Mouse (Mus musculus) neural tube, embryonic 11.5 days (tissue): ENCODE measurements around the gene Akap12. TPM values are rescaled to one million over a fixed set of nuclear protein-coding genes. Genes with fewer than 3 reads are reported as not detected.

Experiments
- ATAC-seq: fragments of 200-750 bp; cut with Nextera tagmentation; 2 replicates; pipeline ENCODE4 v1.8.0; 2017; ENCODE audit warnings: moderate number of reproducible peaks, mild to moderate bottlenecking, moderate TSS enrichment, moderate library complexity; ENCODE audit not compliant: insufficient read depth, low FRiP score, low TSS enrichment
- DNase-seq: peaks from one replicate; pipeline ENCODE4 v3.0.0-alpha.2; 2015; ENCODE audit warnings: low spot score
- H3K27ac ChIP-seq: fragments of 300-500 bp; sonication (generic); 2 replicates; pipeline ENCODE4 v1.5.1; 2014; ENCODE audit warnings: low read depth, mild to moderate bottlenecking, low read length
- H3K27me3 ChIP-seq: fragments of 300-500 bp; sonication (generic); 2 replicates; pipeline ENCODE4 v1.6.1; 2014; ENCODE audit warnings: mild to moderate bottlenecking, low read length, mixed read lengths; ENCODE audit not compliant: control insufficient read depth, insufficient read depth
- H3K36me3 ChIP-seq: fragments of 300-500 bp; sonication (generic); 2 replicates; pipeline ENCODE4 v1.6.1; 2014; ENCODE audit warnings: mild to moderate bottlenecking, low read length, moderate library complexity, mixed read lengths; ENCODE audit not compliant: control insufficient read depth, insufficient read depth
- H3K4me1 ChIP-seq: fragments of 300-500 bp; sonication (generic); 2 replicates; pipeline ENCODE4 v1.6.1; 2014; ENCODE audit warnings: low read length, mixed read lengths; ENCODE audit not compliant: control insufficient read depth, insufficient read depth
- H3K4me2 ChIP-seq: fragments of 300-500 bp; sonication (generic); 2 replicates; pipeline ENCODE4 v1.6.1; 2014; ENCODE audit warnings: low read depth, mild to moderate bottlenecking, moderate library complexity
- H3K4me3 ChIP-seq: fragments of 300-500 bp; sonication (generic); 2 replicates; pipeline ENCODE4 v1.5.1; 2014; ENCODE audit warnings: low read depth, low read length
- H3K9ac ChIP-seq: fragments of 300-500 bp; sonication (generic); 2 replicates; pipeline ENCODE4 v1.6.1; 2014; ENCODE audit warnings: mild to moderate bottlenecking, low read length
- H3K9me3 ChIP-seq: fragments of 300-500 bp; sonication (generic); 2 replicates; pipeline ENCODE4 v1.6.1; 2016; ENCODE audit warnings: low read length; ENCODE audit not compliant: control insufficient read depth
- WGBS: fragments of 180-500 bp; shearing (Covaris S2); extraction: QIAGEN DNeasy Blood & Tissue Kit; methylation state at CpG from one replicate; pipeline ENCODE4 v1.1.7; 2014; 5-methylcytosine and 5-hydroxymethylcytosine counted together
- polyA plus RNA-seq: library from polyadenylated mRNA; unstranded; fragments of >200 nt; fragmentation: Nextera tagmentation; extraction: Ambion mirVana; gene quantifications from 2 replicates; pipeline ENCODE4 v1.2.1, GENCODE M21; 2014

Gene Akap12
- polyA plus RNA-seq, 1 experiment from 2014 or later = 74.4 TPM

DNA sequence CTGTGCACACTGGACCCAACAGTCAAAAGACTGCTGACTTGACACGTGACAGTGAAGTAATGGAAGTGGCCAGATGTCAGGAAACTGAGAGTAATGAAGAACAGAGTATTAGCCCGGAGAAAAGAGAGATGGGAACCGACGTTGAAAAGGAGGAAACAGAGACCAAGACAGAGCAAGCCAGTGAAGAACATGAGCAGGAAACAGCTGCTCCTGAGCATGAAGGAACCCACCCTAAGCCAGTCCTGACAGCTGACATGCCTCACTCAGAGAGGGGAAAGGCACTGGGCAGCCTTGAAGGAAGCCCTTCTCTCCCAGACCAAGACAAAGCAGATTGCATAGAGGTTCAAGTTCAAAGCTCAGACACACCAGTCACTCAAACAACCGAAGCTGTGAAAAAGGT, 90.5 kb downstream of the Akap12 start:
- no peaks in the 10 kb centered on the region for H3K9me3 ChIP-seq

DNA sequence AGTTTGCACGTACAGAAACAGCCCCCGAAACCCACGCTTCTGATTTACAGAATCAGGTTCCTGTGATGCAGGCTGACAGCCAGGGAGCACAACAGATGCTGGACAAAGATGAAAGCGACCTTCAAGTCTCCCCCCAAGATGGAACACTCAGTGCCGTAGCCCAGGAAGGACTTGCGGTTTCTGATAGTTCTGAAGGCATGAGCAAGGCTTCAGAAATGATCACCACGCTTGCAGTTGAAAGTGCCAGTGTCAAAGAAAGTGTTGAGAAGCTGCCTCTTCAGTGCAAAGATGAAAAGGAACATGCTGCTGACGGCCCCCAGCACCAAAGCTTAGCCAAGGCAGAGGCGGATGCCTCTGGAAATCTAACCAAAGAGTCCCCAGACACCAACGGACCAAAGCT, 91.3 kb downstream of the Akap12 start:
- 92% methylated on average over 10 of the region's 10 CpGs for WGBS
- Histone ChIP-seq H3K36me3 (peaks cover 8% of the 10 kb centered on the region), H3K4me3 (no peak overlapping the region), H3K27ac (no peak overlapping the region), H3K27me3 (no peaks in the 10 kb centered on the region), H3K9ac (no peak overlapping the region), H3K4me1 (no peaks in the 10 kb centered on the region), H3K9me3 (no peaks in the 10 kb centered on the region), H3K4me2 (no peak overlapping the region)
- DNase-seq = no peak
- ATAC-seq = no peak

More for the DNA sequence above, 90.5 kb downstream of the Akap12 start:
- H3K4me1 ChIP-seq = no peaks in the 10 kb centered on the region
- no peak for DNase-seq
- H3K27ac ChIP-seq = no peak overlapping the region
- no peak overlapping the region for H3K4me3 ChIP-seq
- ATAC-seq = no peak
- no peaks in the 10 kb centered on the region for H3K27me3 ChIP-seq
- H3K36me3 ChIP-seq = peaks cover 8% of the 10 kb centered on the region
- H3K4me2 ChIP-seq = no peak overlapping the region
- H3K9ac ChIP-seq = no peak overlapping the region
- 86% methylated on average over 5 of the region's 5 CpGs for WGBS

DNA sequence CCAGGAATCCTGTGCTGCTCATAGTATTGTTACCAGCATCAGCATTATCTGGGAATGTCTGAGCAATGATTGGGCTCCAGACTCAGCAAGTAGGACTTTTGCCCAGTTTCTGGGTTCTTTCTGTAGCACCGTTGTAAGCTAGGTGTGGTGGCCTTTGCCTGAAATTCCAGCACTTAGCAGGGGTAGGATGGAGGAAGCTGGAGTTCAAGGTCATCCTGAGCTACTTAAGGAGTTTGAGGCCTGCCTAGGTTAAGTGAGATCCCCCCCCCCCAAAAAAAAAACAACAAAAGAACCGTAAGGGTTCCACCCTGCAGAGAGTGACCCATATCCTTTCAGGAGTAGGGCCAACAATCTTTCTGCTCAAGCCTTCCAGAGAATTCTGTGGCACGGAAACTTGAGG, 98.4 kb downstream of the Akap12 start:
- peaks cover 4% of the 10 kb centered on the region for H3K36me3 ChIP-seq
- DNase-seq (no peak), ATAC-seq (no peak)
- no peaks in the 10 kb centered on the region for H3K27me3 ChIP-seq
- no peaks in the 10 kb centered on the region for H3K4me1 ChIP-seq
- 93% methylated on average over 3 of the region's 3 CpGs for WGBS
- no peak overlapping the region for H3K4me2 ChIP-seq
- no peak overlapping the region for H3K9ac ChIP-seq
- no peak overlapping the region for H3K27ac ChIP-seq
- no peak overlapping the region for H3K4me3 ChIP-seq
- no peaks in the 10 kb centered on the region for H3K9me3 ChIP-seq

DNA sequence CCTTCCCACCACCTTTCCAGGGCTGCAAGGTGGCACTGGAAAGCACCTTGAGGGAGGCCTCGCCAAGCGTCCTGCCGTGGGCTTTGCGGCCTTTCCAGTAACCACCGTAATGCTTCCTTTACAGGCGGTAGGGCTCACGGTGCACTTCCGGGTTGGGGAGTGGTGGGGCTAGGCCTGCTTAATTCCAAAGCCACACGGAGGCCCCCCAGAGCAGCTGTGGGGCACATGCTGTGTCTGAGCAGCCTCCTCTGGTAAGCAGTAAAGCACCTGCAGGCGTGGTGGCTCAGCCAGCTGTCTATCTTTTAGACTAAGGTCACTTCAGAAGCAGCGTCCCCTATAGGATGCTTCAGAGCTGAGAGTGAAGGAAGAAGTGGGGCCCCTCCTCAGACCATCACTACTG, 103.9 kb downstream of the Akap12 start:
- H3K36me3 ChIP-seq = peaks cover 12% of the 10 kb centered on the region
- no peaks in the 10 kb centered on the region for H3K27me3 ChIP-seq
- ATAC-seq = no peak
- H3K4me3 ChIP-seq = no peak overlapping the region
- H3K9me3 ChIP-seq = no peaks in the 10 kb centered on the region
- no peak overlapping the region for H3K9ac ChIP-seq
- DNase-seq = no peak
- no peak overlapping the region for H3K27ac ChIP-seq
- H3K4me2 ChIP-seq = no peak overlapping the region
- no peaks in the 10 kb centered on the region for H3K4me1 ChIP-seq
- WGBS = 97% methylated on average over 11 of the region's 11 CpGs

GRCm38 (mm10) chr10:4372011-4372410, 105.8 kb downstream of the Akap12 start:
- 55% methylated on average over 5 of the region's 5 CpGs for WGBS
- Histone ChIP-seq H3K27ac (no peak overlapping the region), H3K36me3 (peaks cover 12% of the 10 kb centered on the region), H3K4me2 (no peak overlapping the region), H3K27me3 (no peaks in the 10 kb centered on the region), H3K9ac (no peak overlapping the region), H3K4me3 (no peak overlapping the region), H3K9me3 (no peaks in the 10 kb centered on the region), H3K4me1 (no peaks in the 10 kb centered on the region)
- ATAC-seq = no peak
- no peak for DNase-seq

- no peaks in the 10 kb centered on the region for H3K4me1 ChIP-seq
- no peak overlapping the region for H3K27ac ChIP-seq
- H3K36me3 ChIP-seq = peaks cover 12% of the 10 kb centered on the region
- no peak overlapping the region for H3K9ac ChIP-seq
- H3K4me3 ChIP-seq = no peak overlapping the region
- no peak overlapping the region for H3K4me2 ChIP-seq
- DNase-seq = no peak
- ATAC-seq = no peak
- H3K27me3 ChIP-seq = no peaks in the 10 kb centered on the region
- H3K9me3 ChIP-seq = no peaks in the 10 kb centered on the region
- WGBS = 73% methylated on average over 4 of the region's 4 CpGs
Observed at GRCm38 (mm10) chr10:4373558-4373957, 107.4 kb downstream of the Akap12 start.

- Histone ChIP-seq H3K27me3 (no peaks in the 10 kb centered on the region), H3K4me1 (no peaks in the 10 kb centered on the region), H3K27ac (no peak overlapping the region), H3K9ac (no peak overlapping the region), H3K9me3 (no peaks in the 10 kb centered on the region), H3K4me2 (no peak overlapping the region), H3K36me3 (peaks cover 9% of the 10 kb centered on the region), H3K4me3 (no peak overlapping the region)
- ATAC-seq (no peak), DNase-seq (no peak)
- 93% methylated on average over 7 of the region's 7 CpGs for WGBS
Observed at GRCm38 (mm10) chr10:4374239-4374638, 108.1 kb downstream of the Akap12 start.

DNA sequence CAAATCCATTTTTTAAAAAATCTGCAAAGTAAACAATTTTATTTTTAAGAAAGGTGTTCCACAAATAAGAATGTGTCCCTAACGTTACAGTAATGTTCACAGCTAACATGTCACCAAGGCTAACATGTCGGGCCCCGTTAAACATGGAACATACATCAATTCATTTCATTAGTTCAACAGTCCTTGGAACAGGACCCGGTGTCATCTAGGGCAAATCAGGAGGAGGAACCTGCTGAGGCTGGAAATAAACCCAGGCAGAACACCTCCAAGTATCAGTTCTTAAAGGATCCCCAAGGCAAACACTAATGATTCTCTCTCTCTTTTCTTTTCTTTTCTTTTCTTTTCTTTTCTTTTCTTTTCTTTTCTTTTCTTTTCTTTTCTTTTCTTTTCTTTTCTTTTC, 108.6 kb downstream of the Akap12 start:
- peaks cover 9% of the 10 kb centered on the region for H3K36me3 ChIP-seq
- H3K9me3 ChIP-seq = no peaks in the 10 kb centered on the region
- no peak overlapping the region for H3K4me3 ChIP-seq
- no peak overlapping the region for H3K27ac ChIP-seq
- no peak overlapping the region for H3K4me2 ChIP-seq
- H3K9ac ChIP-seq = no peak overlapping the region
- no peaks in the 10 kb centered on the region for H3K27me3 ChIP-seq
- ATAC-seq (no peak), DNase-seq (no peak)
- WGBS = 89% methylated on average over 4 of the region's 4 CpGs
- H3K4me1 ChIP-seq = no peaks in the 10 kb centered on the region

DNA sequence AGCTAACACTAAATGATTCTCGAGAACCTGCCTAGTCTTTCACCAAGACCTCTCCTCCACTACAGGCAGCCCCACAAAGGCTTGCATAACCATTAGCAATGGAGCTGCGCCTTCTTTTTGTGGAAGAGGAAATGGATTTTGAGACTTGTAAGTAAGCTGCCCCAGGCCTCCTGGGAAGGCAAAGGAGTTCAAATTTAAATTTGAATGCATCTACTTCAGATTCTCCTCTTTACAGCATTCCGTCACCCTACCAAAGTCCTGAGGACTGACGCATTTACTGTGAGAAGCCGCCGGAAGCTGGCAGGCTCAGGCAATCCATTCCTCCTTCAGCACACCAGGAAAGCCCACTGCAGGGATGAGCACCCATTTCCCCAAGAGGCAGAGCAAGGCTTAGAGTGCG, 109.1 kb downstream of the Akap12 start:
- WGBS = 38% methylated on average over 7 of the region's 7 CpGs
- H3K4me3 ChIP-seq = no peak overlapping the region
- H3K36me3 ChIP-seq = peaks cover 9% of the 10 kb centered on the region
- H3K4me1 ChIP-seq = no peaks in the 10 kb centered on the region
- H3K9me3 ChIP-seq = no peaks in the 10 kb centered on the region
- ATAC-seq = no peak
- H3K9ac ChIP-seq = no peak overlapping the region
- no peak overlapping the region for H3K4me2 ChIP-seq
- no peaks in the 10 kb centered on the region for H3K27me3 ChIP-seq
- no peak for DNase-seq
- H3K27ac ChIP-seq = no peak overlapping the region
